Mouse (Mus musculus): ENCODE data around the gene Vip. TPM values are rescaled to one million over a fixed set of nuclear protein-coding genes. Genes with fewer than 3 reads are reported as not detected.

The Vip gene
- polyA plus RNA-seq (2014; fragmentation: Illumina TruSeq; extraction: RNeasy Lipid Tissue Mini Kit (QIAGEN cat#74804); ENCODE audit: low read depth, low replicate concordance): 169 TPM

DNA sequence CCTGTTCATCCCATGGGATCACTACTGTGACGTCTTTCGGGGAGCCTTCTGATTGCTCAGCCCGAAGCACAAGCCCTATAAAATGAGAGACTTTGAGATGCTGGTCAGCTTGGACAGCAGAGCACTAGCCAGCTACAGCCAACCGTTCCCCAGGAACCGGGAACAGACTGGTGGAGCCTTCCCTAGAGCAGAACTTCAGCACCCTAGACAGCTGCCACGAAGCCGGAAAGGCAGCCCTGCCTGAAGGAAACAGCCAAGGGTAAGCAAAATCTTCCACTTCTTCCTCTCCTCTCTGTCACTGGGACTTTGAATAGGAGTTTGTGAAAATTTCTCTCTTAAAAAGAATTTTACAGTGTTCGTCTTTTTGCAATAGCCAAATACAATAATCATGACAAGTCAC is at the start of gene Vip:
TSS of gene Vip (plus strand) at position 107 of the 400 bp plus-strand sequence.

DNA sequence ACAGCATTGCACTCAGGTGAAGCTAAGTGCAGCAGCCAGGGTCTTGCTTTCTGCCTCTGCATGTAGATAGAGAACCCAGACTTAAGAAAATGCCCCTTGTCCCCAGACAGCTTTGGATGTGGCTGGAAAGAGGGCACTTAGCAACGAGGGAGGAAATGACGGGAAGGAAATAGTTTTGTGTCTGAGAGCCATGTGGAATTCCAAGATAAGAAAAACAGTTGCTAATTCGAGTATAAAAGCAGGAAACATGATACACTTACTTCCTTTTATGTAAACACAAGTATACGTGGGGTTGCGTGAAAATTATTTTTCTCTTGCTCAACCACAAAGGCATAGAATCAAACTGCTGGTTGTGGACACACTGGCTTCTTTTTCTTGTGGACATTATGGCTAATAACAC is 45.6 kb upstream of the Vip start, which contains the start of gene Myct1:
TSS of gene Myct1 (plus strand) at position 312 of the 400 bp plus-strand sequence.

Other genes starting within 250 kb of the Vip start
- gene Syne1, start 87.7 kb upstream of the Vip start, polyA plus RNA-seq (2014; fragmentation: Illumina TruSeq; extraction: RNeasy Lipid Tissue Mini Kit (QIAGEN cat#74804); ENCODE audit: low read depth, low replicate concordance): 23.5 TPM
- gene Myct1, start 45.4 kb upstream of the Vip start, polyA plus RNA-seq (2014; fragmentation: Illumina TruSeq; extraction: RNeasy Lipid Tissue Mini Kit (QIAGEN cat#74804); ENCODE audit: low read depth, low replicate concordance): 6.7 TPM
- gene Fbxo5, start 166.4 kb downstream of the Vip start, polyA plus RNA-seq (2014; fragmentation: Illumina TruSeq; extraction: RNeasy Lipid Tissue Mini Kit (QIAGEN cat#74804); ENCODE audit: low read depth, low replicate concordance): 16.8 TPM
- gene Mtrf1l, start 184.7 kb downstream of the Vip start, polyA plus RNA-seq (2014; fragmentation: Illumina TruSeq; extraction: RNeasy Lipid Tissue Mini Kit (QIAGEN cat#74804); ENCODE audit: low read depth, low replicate concordance): 44.3 TPM